Comparison of ENCODE assay signal across 18 mouse cellular contexts in genomic region chr10:45194531-45194930, GRCm38 (mm10). TPM values are rescaled to one million over a fixed set of nuclear protein-coding genes. Genes with fewer than 3 reads are reported as not detected.
"Had no signal": no experiment of that assay in that cellular context is flagged by ENCODE, and none has a peak within 500 bp of the region (broad histone marks: within the 10 kb centered on the region; RNA-seq: fewer than 3 reads in every experiment).

No protein-coding gene starts in this region.

- H3K9me3 ChIP-seq: liver, embryonic 13.5 days; neural tube, embryonic 12.5 days had no signal

- DNase-seq: kidney, postnatal 25 days; layer of hippocampus, adult 9-11 months; liver, embryonic 13.5 days; lung, adult 2 months; lung, postnatal 14 days; lung, postnatal 4 days; midbrain, embryonic 14.5 days; right cerebral cortex, postnatal 14 days; right cerebral cortex, postnatal 4 days; thymus, adult 2 months; thymus, postnatal 14 days; thymus, postnatal 4 days had no signal

- H3K4me3 ChIP-seq: layer of hippocampus, adult 2 months; liver, embryonic 13.5 days; neural tube, embryonic 12.5 days had no signal

- H3K27ac ChIP-seq: kidney, postnatal 0 days; layer of hippocampus, adult 2 months; liver, embryonic 13.5 days; neural tube, embryonic 12.5 days; stomach, postnatal 0 days had no signal

- H3K9ac ChIP-seq: liver, embryonic 13.5 days; neural tube, embryonic 12.5 days had no signal

- H3K4me1 ChIP-seq: liver, embryonic 13.5 days had no signal

- H3K36me3 ChIP-seq: liver, embryonic 13.5 days; neural tube, embryonic 12.5 days had no signal

- H3K4me2 ChIP-seq: liver, embryonic 13.5 days; midbrain, embryonic 11.5 days had no signal

- H3K27me3 ChIP-seq: liver, embryonic 13.5 days; neural tube, embryonic 12.5 days had no signal

RNA-seq across cellular contexts. Expression of gene Popdc3, which starts 16.6 kb away (rescaled TPM):
- polyA plus RNA-seq: liver, adult 2 months had no signal
